24 mouse cellular contexts compared by ENCODE assay signal in genomic region chr9:48216091-48217001, GRCm38 (mm10). TPM values are rescaled to one million over a fixed set of nuclear protein-coding genes. Genes with fewer than 3 reads are reported as not detected.
DNase-seq lines count a peak whose midpoint lies in the region; ATAC-seq and TF ChIP-seq lines count a peak whose summit lies in the region.
"Had no signal": no experiment of that assay in that cellular context is flagged by ENCODE, and none has a peak within 500 bp of the region (broad histone marks: within the 10 kb centered on the region; RNA-seq: fewer than 3 reads in every experiment).

No protein-coding gene starts in this region.

- WGBS in forebrain, embryonic 15.5 days = 62% methylated on average over 13 of the region's 13 CpGs
- 83% methylated on average over 13 of the region's 13 CpGs for WGBS in forebrain, embryonic 12.5 days
- WGBS in forebrain, postnatal 0 days = 56% methylated on average over 13 of the region's 13 CpGs
- WGBS in midbrain, embryonic 10.5 days = 87% methylated on average over 13 of the region's 13 CpGs
- 86% methylated on average over 13 of the region's 13 CpGs for WGBS in hindbrain, embryonic 14.5 days

- no peaks in the 10 kb centered on the region for H3K9me3 ChIP-seq in forebrain, embryonic 15.5 days
- H3K9me3 ChIP-seq in forebrain, embryonic 12.5 days = no peaks in the 10 kb centered on the region
- H3K9me3 ChIP-seq in forebrain, postnatal 0 days (ENCODE audit: low read length) = no peaks in the 10 kb centered on the region
- no peaks in the 10 kb centered on the region for H3K9me3 ChIP-seq in midbrain, embryonic 10.5 days (replicated peaks)
- no peaks in the 10 kb centered on the region for H3K9me3 ChIP-seq in hindbrain, embryonic 14.5 days (ENCODE audit: control insufficient read depth, low read length)
- H3K9me3 ChIP-seq: embryonic facial prominence, embryonic 15.5 days; hindbrain, embryonic 13.5 days; limb, embryonic 13.5 days; megakaryocyte, embryonic 14.5 days; neural tube, embryonic 12.5 days; stomach, embryonic 15.5 days had no signal

- TF ChIP-seq CTCF in forebrain, postnatal 0 days (IDR thresholded peaks at IDR 0.05; ENCODE audit: low read depth) = no peak

- H3K4me2 ChIP-seq in forebrain, embryonic 15.5 days (replicated peaks) = no peak overlapping the region
- H3K4me2 ChIP-seq in forebrain, embryonic 12.5 days = no peak overlapping the region
- H3K4me2 ChIP-seq in forebrain, postnatal 0 days (ENCODE audit: low read depth) = no peak overlapping the region
- no peak overlapping the region for H3K4me2 ChIP-seq in hindbrain, embryonic 14.5 days (replicated peaks)
- H3K4me2 ChIP-seq: embryonic facial prominence, embryonic 15.5 days; hindbrain, embryonic 13.5 days; limb, embryonic 13.5 days; neural tube, embryonic 12.5 days; stomach, embryonic 15.5 days had no signal

- peaks cover 19% of the 10 kb centered on the region for H3K4me1 ChIP-seq in forebrain, embryonic 15.5 days
- H3K4me1 ChIP-seq in forebrain, embryonic 12.5 days = no peaks in the 10 kb centered on the region; the same call in 1 of the 2 replicates
- H3K4me1 ChIP-seq in forebrain, postnatal 0 days (ENCODE audit: insufficient read depth) = peaks cover 16% of the 10 kb centered on the region; the same call in 1 of the 2 replicates
- no peaks in the 10 kb centered on the region for H3K4me1 ChIP-seq in midbrain, embryonic 10.5 days
- no peaks in the 10 kb centered on the region for H3K4me1 ChIP-seq in hindbrain, embryonic 14.5 days (replicated peaks; ENCODE audit: control insufficient read depth, insufficient read depth, low read length)
- H3K4me1 ChIP-seq: hindbrain, embryonic 13.5 days; megakaryocyte, embryonic 14.5 days; neural tube, embryonic 12.5 days; stomach, embryonic 15.5 days had no signal

- no peak overlapping the region for H3K4me3 ChIP-seq in forebrain, embryonic 15.5 days
- no peak overlapping the region for H3K4me3 ChIP-seq in forebrain, embryonic 12.5 days (replicated peaks)
- H3K4me3 ChIP-seq in forebrain, postnatal 0 days (ENCODE audit: low read depth, low read length) = no peak overlapping the region
- no peak overlapping the region for H3K4me3 ChIP-seq in midbrain, embryonic 10.5 days
- no peak overlapping the region for H3K4me3 ChIP-seq in hindbrain, embryonic 14.5 days (replicated peaks; ENCODE audit: low read length)
- H3K4me3 ChIP-seq: embryonic facial prominence, embryonic 15.5 days; hindbrain, embryonic 13.5 days; limb, embryonic 13.5 days; megakaryocyte, embryonic 14.5 days; neural tube, embryonic 12.5 days; stomach, embryonic 15.5 days had no signal

- DNase-seq in brain, adult 2 months (ENCODE audit: low read depth, low spot score) = peak; percentile 71
- peak; percentile 70 for DNase-seq in forebrain, postnatal 0 days
- DNase-seq in layer of hippocampus, postnatal 14 days (ENCODE audit: low spot score in 2 of 2) = peak; percentile 53 to 80
- no peak for DNase-seq in midbrain, embryonic 10.5 days (ENCODE audit: low spot score)
- no peak for DNase-seq in hindbrain, embryonic 14.5 days (ENCODE audit: low spot score)
- DNase-seq: adrenal gland, adult 8-10 months; B cell, adult 2 months; cerebellum, adult 8-10 months; gastrocnemius, postnatal 14 days; heart, postnatal 10 days; kidney, adult 11 months; kidney, postnatal 14 days; spleen, adult 18-20 months; thymus, adult 2 months had no signal

- H3K36me3 ChIP-seq in forebrain, embryonic 15.5 days = no peaks in the 10 kb centered on the region
- no peaks in the 10 kb centered on the region for H3K36me3 ChIP-seq in forebrain, embryonic 12.5 days (replicated peaks)
- H3K36me3 ChIP-seq in forebrain, postnatal 0 days (ENCODE audit: insufficient read depth) = no peaks in the 10 kb centered on the region
- no peaks in the 10 kb centered on the region for H3K36me3 ChIP-seq in midbrain, embryonic 10.5 days
- H3K36me3 ChIP-seq in hindbrain, embryonic 14.5 days (replicated peaks; ENCODE audit: control insufficient read depth, insufficient read depth) = no peaks in the 10 kb centered on the region
- H3K36me3 ChIP-seq: embryonic facial prominence, embryonic 15.5 days; hindbrain, embryonic 13.5 days; limb, embryonic 13.5 days; neural tube, embryonic 12.5 days; stomach, embryonic 15.5 days had no signal

- peak; percentile 61 for ATAC-seq in forebrain, embryonic 15.5 days (replicated peaks)
- ATAC-seq in forebrain, embryonic 12.5 days (ENCODE audit: low FRiP score) = no peak
- peak; percentile 54 for ATAC-seq in forebrain, postnatal 0 days
- no peak for ATAC-seq in hindbrain, embryonic 14.5 days (ENCODE audit: low FRiP score)
- ATAC-seq: lung, postnatal 0 days had no signal

- peak overlapping the region; percentile 82 for H3K27ac ChIP-seq in forebrain, embryonic 15.5 days (replicated peaks)
- H3K27ac ChIP-seq in forebrain, embryonic 12.5 days = no peak overlapping the region
- H3K27ac ChIP-seq in forebrain, postnatal 0 days (ENCODE audit: low read depth, low read length) = peak overlapping the region; percentile 40
- H3K27ac ChIP-seq in midbrain, embryonic 10.5 days (replicated peaks) = no peak overlapping the region
- no peak overlapping the region for H3K27ac ChIP-seq in hindbrain, embryonic 14.5 days
- H3K27ac ChIP-seq: embryonic facial prominence, embryonic 15.5 days; hindbrain, embryonic 13.5 days; limb, embryonic 13.5 days; liver, embryonic 14.5 days; neural tube, embryonic 12.5 days; stomach, embryonic 15.5 days had no signal

- no peaks in the 10 kb centered on the region for H3K27me3 ChIP-seq in forebrain, embryonic 15.5 days
- no peaks in the 10 kb centered on the region for H3K27me3 ChIP-seq in forebrain, embryonic 12.5 days
- H3K27me3 ChIP-seq in forebrain, postnatal 0 days (ENCODE audit: insufficient read depth, low read length) = no peaks in the 10 kb centered on the region
- H3K27me3 ChIP-seq in midbrain, embryonic 10.5 days (ENCODE audit: low read depth, poor library complexity, severe bottlenecking) = no peaks in the 10 kb centered on the region
- no peaks in the 10 kb centered on the region for H3K27me3 ChIP-seq in hindbrain, embryonic 14.5 days (ENCODE audit: control insufficient read depth, insufficient read depth, low read length)
- H3K27me3 ChIP-seq: embryonic facial prominence, embryonic 15.5 days; hindbrain, embryonic 13.5 days; limb, embryonic 13.5 days; neural tube, embryonic 12.5 days; stomach, embryonic 15.5 days had no signal

- H3K9ac ChIP-seq in forebrain, embryonic 15.5 days (replicated peaks) = no peak overlapping the region
- H3K9ac ChIP-seq in forebrain, embryonic 12.5 days = no peak overlapping the region
- H3K9ac ChIP-seq in forebrain, postnatal 0 days = no peak overlapping the region
- no peak overlapping the region for H3K9ac ChIP-seq in hindbrain, embryonic 14.5 days
- H3K9ac ChIP-seq: embryonic facial prominence, embryonic 15.5 days; hindbrain, embryonic 13.5 days; limb, embryonic 13.5 days; liver, embryonic 14.5 days; neural tube, embryonic 12.5 days; stomach, embryonic 15.5 days had no signal

RNA-seq across cellular contexts. Expression of gene Nxpe4, which starts 54.5 kb away (rescaled TPM):
- 6.0 and 7.1 TPM in 2 replicates for polyA plus RNA-seq in forebrain, embryonic 15.5 days (2015; fragmentation: Nextera tagmentation; extraction: Ambion mirVana)
- polyA plus RNA-seq in forebrain, embryonic 12.5 days (2016; fragmentation: Nextera tagmentation; extraction: Ambion mirVana) = 6.5 and 7.5 TPM in 2 replicates
- total RNA-seq in forebrain, postnatal 0 days (2014; rRNA removed) = 11.6 and 20.2 TPM in 2 replicates
- 5.8 and 8.3 TPM in 2 replicates for polyA plus RNA-seq in forebrain, postnatal 0 days (2015; fragmentation: Nextera tagmentation; extraction: Ambion mirVana)
- total RNA-seq in layer of hippocampus, postnatal 14 days (2021) = 10 to 100 TPM; 10.8 to 10.9 TPM
- 5.3 and 6.2 TPM in 2 replicates for polyA plus RNA-seq in midbrain, embryonic 10.5 days (2016; fragmentation: Nextera tagmentation; extraction: Ambion mirVana)
- 8.9 and 9.3 TPM in 2 replicates for polyA plus RNA-seq in hindbrain, embryonic 14.5 days (2014; fragmentation: Nextera tagmentation; extraction: Ambion mirVana)

Comparison
In these comparisons a context has a peak if more than half of its experiments do, and no peak if none do; other contexts are left out.
1. ATAC-seq: peak in forebrain, embryonic 15.5 days (single experiment) and forebrain, postnatal 0 days (single experiment); none in forebrain, embryonic 12.5 days (single experiment) and hindbrain, embryonic 14.5 days (single experiment).
2. H3K27ac ChIP-seq: peak in forebrain, embryonic 15.5 days (single experiment) and forebrain, postnatal 0 days (single experiment); none in forebrain, embryonic 12.5 days (single experiment), midbrain, embryonic 10.5 days (single experiment) and hindbrain, embryonic 14.5 days (single experiment).
3. DNase-seq: peak in brain, adult 2 months (single experiment), forebrain, postnatal 0 days (single experiment) and layer of hippocampus, postnatal 14 days (2 of 2); none in midbrain, embryonic 10.5 days (single experiment) and hindbrain, embryonic 14.5 days (single experiment).